Mouse (Mus musculus) liver, adult 2 months (tissue): ENCODE results near the gene Grin2d.

Source experiments
- CTCF ChIP-seq: fragments of 200-500 bp; IDR thresholded peaks from 2 replicates; pipeline ENCODE4 v1.5.1; 2011; ENCODE audit warnings: low read depth, low read length, control low read depth
- POLR2A ChIP-seq: fragments of 200-500 bp; IDR thresholded peaks from 2 replicates; pipeline ENCODE4 v1.6.1; 2011; ENCODE audit warnings: low read length, control low read depth; ENCODE audit not compliant: insufficient read depth; ENCODE audit errors: extremely low read depth

GRCm38 (mm10) chr7:45919761-45920160 lies 41.6 kb upstream of the Grin2d start:
- TF ChIP-seq POLR2A (no peak), CTCF (no peak)
